Mouse (Mus musculus): ENCODE results near the gene Zfp865. TPM values are rescaled to one million over a fixed set of nuclear protein-coding genes. Genes with fewer than 3 reads are reported as not detected.

The Zfp865 gene
- 1.1 and 4.4 TPM in 2 replicates for polyA plus RNA-seq (2021; fragmentation: Nextera tagmentation)
- long read RNA-seq, experiment 1, transcript Zfp865-203 (1 exons, 3,815 nt), result major isoform, 6 of 7 reads
- long read RNA-seq, experiment 1, partial matches to known transcripts, result 0 of 7 reads
- long read RNA-seq, experiment 1, other reads (novel, unspliced or antisense), result 1 of 7 reads
- long read RNA-seq, experiment 2, result 0 reads

DNA sequence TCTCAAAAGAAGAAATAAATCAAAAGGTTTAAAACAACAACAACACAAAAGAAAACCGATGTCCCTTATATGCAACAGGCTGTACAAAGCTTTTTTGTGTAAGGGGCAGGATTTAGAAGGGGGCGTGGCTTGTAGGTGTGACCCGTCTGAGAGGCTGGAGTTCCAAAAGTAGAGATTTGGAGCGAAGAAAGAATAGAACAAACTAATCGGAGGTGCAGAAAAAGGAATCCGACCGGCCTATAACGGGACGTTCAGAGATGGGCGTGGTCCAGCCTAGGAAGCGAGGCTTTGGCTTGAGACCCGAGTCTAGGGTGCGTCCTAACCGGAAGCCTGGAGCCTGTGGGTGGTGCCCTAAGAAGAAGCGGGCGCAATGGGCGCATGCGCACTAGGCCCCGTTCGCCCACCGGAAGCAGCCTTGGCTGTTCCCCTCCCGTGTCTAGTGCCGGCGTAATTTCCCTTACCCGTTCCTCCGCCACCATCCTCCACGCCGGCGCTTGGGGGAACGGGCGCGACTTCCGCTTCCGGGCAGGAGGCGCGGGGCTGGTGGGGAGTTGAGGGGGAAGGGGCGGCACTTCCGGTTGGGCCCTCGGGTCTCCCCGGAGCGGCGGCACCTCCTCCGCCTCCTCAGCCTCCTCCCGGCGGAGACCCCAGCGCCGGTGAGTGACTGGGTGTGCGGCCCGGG is at the start of gene Zfp865, which contains the start of gene Ccdc106:
TSS of gene Zfp865 (plus strand) at position 377 of the 682 bp plus-strand sequence.
TSS of gene Ccdc106 (plus strand) at position 554 of the 682 bp plus-strand sequence.

DNA sequence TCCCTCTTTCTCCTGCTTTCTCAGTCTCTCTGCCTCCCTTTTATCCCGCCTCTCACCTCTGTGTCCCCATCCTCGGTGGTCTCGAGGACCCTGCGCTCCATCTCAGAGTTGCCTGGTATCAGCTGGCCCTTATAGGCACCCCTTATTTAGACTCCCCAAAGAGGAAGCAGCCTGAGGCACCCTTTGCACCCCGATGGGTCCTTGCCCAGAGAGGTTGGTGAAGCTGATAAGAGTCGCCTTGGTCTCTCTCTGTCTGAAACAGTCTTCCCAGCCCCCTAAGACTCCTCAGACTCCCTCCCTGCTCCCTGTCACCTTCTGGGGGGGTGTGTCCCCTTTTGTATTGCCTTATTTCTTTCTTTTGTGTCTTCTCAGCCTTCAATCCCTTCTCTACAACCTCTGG is 49.1 kb upstream of the Zfp865 start, which contains the start of gene Sbk3:
TSS of gene Sbk3 (minus strand) at position 101 of the 400 bp plus-strand sequence.

GRCm38 (mm10) chr7:4996003-4996895 is 23.9 kb upstream of the Zfp865 start, which contains the start of gene Zfp579:
TSS of gene Zfp579 (minus strand) at chr7:4996158.

DNA sequence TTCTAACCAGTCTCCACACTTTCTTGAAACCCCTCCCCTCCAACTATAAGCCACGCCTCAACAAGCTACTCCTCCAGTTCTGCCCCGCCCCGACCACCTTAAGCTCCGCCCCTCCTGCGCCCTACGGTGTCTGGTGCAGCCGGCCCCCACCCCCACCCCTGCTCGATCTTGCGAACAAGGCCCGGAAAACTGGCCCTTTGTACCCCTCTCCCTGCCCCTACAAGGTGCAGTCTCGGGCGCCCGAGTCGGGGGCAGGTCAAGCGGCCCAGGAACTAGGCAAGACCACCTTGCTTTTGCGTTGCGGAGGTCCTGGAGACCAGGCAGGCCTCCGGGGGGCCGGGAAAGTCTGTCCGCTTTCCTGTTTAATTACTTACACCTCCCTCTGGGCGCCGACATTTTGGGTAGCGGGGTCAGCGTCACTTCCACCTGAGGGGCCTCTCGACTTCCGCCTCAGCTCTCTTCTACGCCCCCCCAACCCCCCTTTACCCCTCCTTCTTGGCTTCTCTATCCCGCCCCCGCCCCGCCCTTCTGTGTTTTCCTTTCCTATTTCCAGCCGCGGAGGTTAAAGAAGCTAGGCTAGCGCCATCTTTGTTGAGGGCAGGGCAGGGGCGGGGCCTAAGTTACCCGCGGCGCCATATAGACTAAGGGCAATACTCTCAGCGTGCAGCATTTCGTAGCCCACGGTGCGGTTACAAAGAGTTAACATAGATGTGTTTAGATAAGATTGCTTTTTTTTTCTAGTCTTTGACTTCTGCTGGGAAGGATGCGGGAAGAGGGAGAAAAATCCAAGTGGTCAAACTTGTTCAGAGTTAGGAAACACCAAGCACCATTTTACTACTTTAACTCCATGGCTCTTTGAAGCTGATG is 5.7 kb upstream of the Zfp865 start, which contains the start of the genes Zfp524 and Fiz1:
TSS of gene Zfp524 (plus strand) at position 165 of the 867 bp plus-strand sequence.
TSS of gene Fiz1 (minus strand) at position 447 of the 867 bp plus-strand sequence.

DNA sequence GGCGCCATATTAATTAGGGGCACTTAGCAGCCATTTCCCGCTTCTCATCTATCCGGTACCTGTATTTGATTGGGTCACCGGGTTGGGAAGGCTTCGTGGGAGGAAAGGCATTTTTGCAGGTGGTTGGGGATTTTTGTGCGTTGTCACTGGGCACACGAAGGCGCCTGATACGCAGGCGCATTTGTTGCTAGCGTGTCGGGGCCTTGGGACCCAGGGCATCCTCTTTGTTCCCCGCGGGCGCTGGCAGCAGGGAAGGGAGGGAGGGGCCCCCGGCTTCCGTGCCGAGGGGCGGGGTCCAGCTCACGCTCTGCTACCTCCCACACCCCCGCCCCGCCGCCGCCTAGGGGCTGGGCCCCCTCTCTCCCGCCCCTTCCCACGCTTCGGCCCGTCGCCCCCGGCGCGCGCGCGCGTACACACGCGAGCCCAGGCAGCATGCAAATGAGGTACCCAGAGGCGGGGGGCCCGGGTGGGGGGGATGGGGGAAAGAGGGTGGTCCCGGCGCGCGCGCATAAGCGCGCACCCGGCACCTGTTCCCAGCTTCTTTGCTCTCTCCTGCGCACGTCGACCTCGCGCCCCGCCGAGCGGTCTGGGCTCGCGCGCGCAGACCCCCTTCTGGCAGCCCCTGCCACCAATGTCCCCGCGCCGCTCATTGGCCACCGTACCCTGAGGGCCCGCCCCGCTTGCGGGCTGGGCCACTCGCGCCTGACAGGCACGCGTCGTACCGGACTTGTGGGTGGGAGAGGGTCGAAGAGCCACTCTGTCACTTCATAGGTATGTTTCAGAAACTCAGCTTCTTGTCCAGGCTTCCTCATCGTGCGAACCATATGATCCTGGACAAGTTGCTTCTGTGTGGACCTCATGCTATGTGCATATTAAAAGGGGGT is 4.8 kb upstream of the Zfp865 start, which contains the start of gene Gm44973:
TSS of gene Gm44973 (plus strand) at position 379 of the 884 bp plus-strand sequence.

DNA sequence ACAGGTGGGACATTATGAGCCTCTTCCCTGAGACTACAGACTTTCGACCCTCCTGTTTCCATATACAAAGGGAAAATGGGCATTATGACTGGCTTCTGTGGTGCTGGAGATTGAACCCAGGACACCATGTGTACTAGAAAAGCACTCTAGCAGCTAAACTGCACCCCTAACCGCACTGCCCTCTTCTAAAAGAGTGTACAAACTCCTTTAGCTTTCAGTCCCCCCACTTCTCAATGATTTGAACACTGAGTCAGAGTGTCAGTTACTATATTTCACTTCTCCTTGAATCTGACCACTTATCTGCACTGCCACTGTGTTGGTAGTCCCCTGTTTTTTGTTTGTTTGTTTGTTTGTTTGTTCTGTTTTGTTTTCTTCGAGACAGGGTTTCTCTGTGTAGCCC is 13.6 kb downstream of the Zfp865 start, which contains the start of gene 4632433K11Rik:
TSS of gene 4632433K11Rik (plus strand) at position 301 of the 400 bp plus-strand sequence.

DNA sequence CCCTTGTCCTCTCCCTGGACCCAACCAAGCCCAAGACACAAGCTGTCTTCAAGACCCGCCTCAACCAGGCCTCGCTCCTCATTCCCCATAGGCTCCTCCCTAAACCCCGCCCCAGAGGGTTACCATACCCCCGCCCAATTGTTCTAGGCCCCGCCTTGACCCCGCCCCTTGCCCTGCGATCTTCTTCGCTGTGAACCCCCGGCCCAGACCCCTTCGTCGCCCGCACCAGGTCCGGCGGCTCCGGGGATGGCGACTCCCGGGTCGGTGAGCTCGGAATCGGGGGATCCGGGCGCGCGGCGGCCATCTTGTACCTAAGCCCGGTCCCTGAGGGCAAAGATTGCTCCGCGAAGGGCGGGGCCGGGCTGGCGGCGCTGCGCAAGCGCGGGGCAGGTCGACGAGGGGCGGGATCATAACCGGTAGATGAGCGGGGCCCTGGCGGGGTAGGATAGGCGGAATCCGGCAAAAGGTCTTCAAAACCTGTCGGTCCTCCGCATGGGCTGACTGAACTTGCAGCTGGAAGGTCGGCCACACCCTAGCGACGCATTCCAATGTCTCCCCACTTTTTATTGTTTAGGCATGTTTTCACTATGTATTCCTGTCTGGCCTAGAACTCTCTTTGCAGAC is 18.0 kb downstream of the Zfp865 start, which contains the start of gene Zfp784:
TSS of gene Zfp784 (minus strand) at position 338 of the 624 bp plus-strand sequence.

DNA sequence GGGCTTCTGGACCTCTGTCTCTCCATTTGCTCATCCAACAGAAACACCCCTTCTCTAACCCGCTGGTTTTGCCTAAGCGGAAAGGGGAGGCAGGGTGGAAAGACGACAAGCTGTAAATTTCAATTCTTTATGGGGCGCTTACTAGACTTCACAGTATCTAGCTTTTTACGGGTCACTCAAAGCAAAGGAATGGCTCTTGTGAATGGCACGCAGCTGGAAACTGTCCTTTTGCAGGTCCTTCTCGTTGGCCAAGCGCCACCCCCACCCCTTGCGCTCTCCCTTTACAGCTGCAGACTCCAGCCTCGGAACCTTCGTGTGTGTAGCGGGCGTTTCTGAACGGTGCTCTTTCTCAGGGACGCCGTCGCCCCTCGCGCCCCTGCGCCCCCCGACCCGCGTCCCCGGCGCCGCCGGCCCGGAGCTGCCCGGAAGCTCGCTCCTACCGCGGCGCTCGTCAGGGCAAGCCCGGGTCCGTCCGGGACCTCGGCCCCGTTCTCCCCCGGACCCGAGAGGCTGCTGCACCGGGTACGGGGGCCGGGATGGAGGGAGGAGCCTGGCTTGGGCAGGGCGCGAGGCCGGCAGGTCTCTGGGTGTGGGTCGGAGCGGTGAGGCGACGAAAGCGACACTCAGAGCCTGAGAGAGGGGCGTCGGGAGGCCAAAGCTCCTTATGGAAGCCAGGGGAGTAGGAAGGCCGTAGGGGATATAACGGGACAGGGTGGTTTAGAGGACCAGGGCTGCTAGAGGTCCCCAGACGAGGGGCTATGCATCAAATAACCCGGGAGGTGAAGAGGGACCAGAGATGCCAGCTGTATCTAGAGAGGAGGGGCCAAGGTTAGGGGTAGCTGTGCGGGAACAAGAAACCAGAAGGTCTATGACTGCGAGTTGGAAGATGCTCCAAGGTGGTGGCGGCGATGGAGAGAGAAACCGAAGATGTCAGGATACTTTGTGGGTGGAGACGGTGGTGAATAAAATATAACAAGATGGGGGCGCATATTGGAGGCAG is 31.3 kb downstream of the Zfp865 start, which contains the start of gene Zfp580:
TSS of gene Zfp580 (plus strand) at position 346 of the 1,000 bp plus-strand sequence.

DNA sequence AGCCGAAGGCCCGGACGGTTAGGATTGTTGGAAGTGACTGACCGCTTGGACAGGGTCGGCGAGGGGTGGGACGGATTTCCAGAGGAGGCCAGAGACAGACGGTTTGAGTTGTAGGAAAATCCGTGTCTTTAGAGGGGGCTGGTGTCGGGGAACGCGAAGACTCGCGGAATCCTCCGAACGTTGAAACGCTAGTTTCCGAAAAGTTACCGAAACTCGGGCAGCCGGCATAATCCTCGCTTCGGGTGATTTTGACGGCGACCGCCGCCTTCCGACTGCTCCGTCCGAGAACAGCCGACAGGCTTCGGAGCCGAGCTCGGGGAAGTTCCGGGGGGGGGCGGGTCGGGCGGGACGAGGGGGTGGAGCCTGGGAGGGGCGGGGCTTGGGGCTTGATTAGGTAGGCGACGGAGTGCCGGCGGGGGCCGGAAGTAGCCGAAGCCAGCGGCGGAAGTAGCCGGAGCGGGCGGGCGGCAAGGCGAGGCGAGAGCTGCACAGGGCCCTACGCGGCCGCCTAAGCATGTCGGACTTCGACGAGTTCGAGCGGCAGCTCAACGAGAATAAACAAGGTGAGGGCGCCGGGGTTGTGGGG is 41.7 kb downstream of the Zfp865 start, which contains the start of gene U2af2:
TSS of gene U2af2 (plus strand) at position 370 of the 586 bp plus-strand sequence.

DNA sequence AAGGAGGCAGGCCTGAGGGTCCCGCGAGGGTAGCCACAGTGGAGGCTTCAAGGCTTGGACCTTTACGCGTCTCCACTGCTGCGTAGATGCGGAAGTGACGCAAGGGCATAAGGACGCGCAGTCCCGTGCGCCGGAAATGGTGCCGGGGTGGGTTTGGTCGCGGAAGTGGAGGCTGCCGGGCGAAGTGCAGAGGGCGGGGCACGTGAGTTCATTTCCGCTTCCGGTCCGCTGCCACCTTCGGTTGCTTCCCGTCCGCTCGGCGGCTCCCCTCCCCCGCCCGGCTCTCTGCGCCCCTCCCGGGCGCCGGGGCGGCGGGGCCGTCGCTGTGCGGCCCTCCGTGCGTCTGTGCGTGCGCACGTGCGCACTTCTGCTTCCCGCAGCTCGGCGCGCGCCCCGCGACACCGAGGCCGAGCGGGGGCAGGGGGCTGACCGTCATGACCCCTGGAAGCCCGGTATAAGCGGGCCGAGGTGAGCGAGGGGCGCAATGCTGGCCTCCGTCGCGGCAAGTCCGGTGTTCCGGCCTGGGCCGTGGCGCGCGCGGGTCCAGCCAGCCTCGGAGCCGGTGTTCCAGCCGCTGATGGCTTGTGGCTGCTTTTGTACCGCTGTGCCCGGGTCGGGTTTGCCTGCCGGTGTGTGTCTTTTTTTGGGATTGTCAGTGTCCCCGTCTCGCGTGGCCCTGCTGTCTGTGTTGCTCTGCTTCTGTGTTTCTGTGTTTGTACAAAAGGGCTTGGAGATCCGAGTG is 60.0 kb downstream of the Zfp865 start, which contains the start of gene Epn1:
TSS of gene Epn1 (plus strand) at position 226 of the 742 bp plus-strand sequence.

Other genes with a start within 250 kb of the Zfp865 start
- not detected in 2 replicates for gene Fam71e2, start 249.1 kb upstream of the Zfp865 start, polyA plus RNA-seq (2021; fragmentation: Nextera tagmentation)
- 0.19 and 0.39 TPM in 2 replicates for gene Il11, start 237.5 kb upstream of the Zfp865 start, polyA plus RNA-seq (2021; fragmentation: Nextera tagmentation)
- not detected in 2 replicates for gene Tmem190, start 237.4 kb upstream of the Zfp865 start, polyA plus RNA-seq (2021; fragmentation: Nextera tagmentation)
- 3.3 and 11.7 TPM in 2 replicates for gene Tmem238, start 230.7 kb upstream of the Zfp865 start, polyA plus RNA-seq (2021; fragmentation: Nextera tagmentation)
- gene Rpl28, start 227.5 kb upstream of the Zfp865 start, polyA plus RNA-seq (2021; fragmentation: Nextera tagmentation), result 1,133 and 1,160 TPM in 2 replicates
- gene Ube2s, start 207.8 kb upstream of the Zfp865 start, polyA plus RNA-seq (2021; fragmentation: Nextera tagmentation), result 17.9 and 212 TPM in 2 replicates
- 11.2 and 11.4 TPM in 2 replicates for gene Shisa7, start 175.7 kb upstream of the Zfp865 start, polyA plus RNA-seq (2021; fragmentation: Nextera tagmentation)
- gene Isoc2b, start 150.1 kb upstream of the Zfp865 start, polyA plus RNA-seq (2021; fragmentation: Nextera tagmentation), result 20.0 and 27.8 TPM in 2 replicates
- 0.45 and 1.3 TPM in 2 replicates for gene Isoc2a, start 143.2 kb upstream of the Zfp865 start, polyA plus RNA-seq (2021; fragmentation: Nextera tagmentation)
- 0.11 and 0.16 TPM in 2 replicates for gene Gm36210, start 113.9 kb upstream of the Zfp865 start, polyA plus RNA-seq (2021; fragmentation: Nextera tagmentation)
- 0.69 and 2.7 TPM in 2 replicates for gene Zfp628, start 105.2 kb upstream of the Zfp865 start, polyA plus RNA-seq (2021; fragmentation: Nextera tagmentation)
- gene Nat14, start 98.3 kb upstream of the Zfp865 start, polyA plus RNA-seq (2021; fragmentation: Nextera tagmentation), result 115 and 129 TPM in 2 replicates
- gene Ssc5d, start 94.6 kb upstream of the Zfp865 start, polyA plus RNA-seq (2021; fragmentation: Nextera tagmentation), result 0.10 and 0.19 TPM in 2 replicates
- 0.28 and 0.50 TPM in 2 replicates for gene Sbk2, start 56.0 kb upstream of the Zfp865 start, polyA plus RNA-seq (2021; fragmentation: Nextera tagmentation)
- gene Sbk3, start 49.2 kb upstream of the Zfp865 start, polyA plus RNA-seq (2021; fragmentation: Nextera tagmentation), result 0.23 TPM in 2 replicates
- 5.1 and 11.4 TPM in 2 replicates for gene Zfp579, start 24.2 kb upstream of the Zfp865 start, polyA plus RNA-seq (2021; fragmentation: Nextera tagmentation)
- gene Zfp524, start 6.0 kb upstream of the Zfp865 start, polyA plus RNA-seq (2021; fragmentation: Nextera tagmentation), result 10.9 and 14.7 TPM in 2 replicates
- gene Fiz1, start 5.7 kb upstream of the Zfp865 start, polyA plus RNA-seq (2021; fragmentation: Nextera tagmentation), result 12.1 and 13.9 TPM in 2 replicates
- not detected in 2 replicates for gene Gm44973, start 4.9 kb upstream of the Zfp865 start, polyA plus RNA-seq (2021; fragmentation: Nextera tagmentation)
- gene Ccdc106, start 177 bp downstream of the Zfp865 start, polyA plus RNA-seq (2021; fragmentation: Nextera tagmentation), result 55.0 and 60.1 TPM in 2 replicates
- gene 4632433K11Rik, start 13.7 kb downstream of the Zfp865 start, polyA plus RNA-seq (2021; fragmentation: Nextera tagmentation), result not detected in 2 replicates
- gene Zfp784, start 18.1 kb downstream of the Zfp865 start, polyA plus RNA-seq (2021; fragmentation: Nextera tagmentation), result 3.0 and 3.3 TPM in 2 replicates
- gene Zfp580, start 31.2 kb downstream of the Zfp865 start, polyA plus RNA-seq (2021; fragmentation: Nextera tagmentation), result 4.9 and 24.0 TPM in 2 replicates
- gene U2af2, start 41.8 kb downstream of the Zfp865 start, polyA plus RNA-seq (2021; fragmentation: Nextera tagmentation), result 5.8 and 18.1 TPM in 2 replicates
- 52.2 and 182 TPM in 2 replicates for gene Epn1, start 59.9 kb downstream of the Zfp865 start, polyA plus RNA-seq (2021; fragmentation: Nextera tagmentation)
- gene Rfpl4, start 96.6 kb downstream of the Zfp865 start, polyA plus RNA-seq (2021; fragmentation: Nextera tagmentation), result not detected in 2 replicates
- 0.59 and 0.75 TPM in 2 replicates for gene Rasl2-9, start 105.6 kb downstream of the Zfp865 start, polyA plus RNA-seq (2021; fragmentation: Nextera tagmentation)
- 0.01 TPM in 1 of 2 replicates, not detected in the other for gene Vmn1r55, start 129.3 kb downstream of the Zfp865 start, polyA plus RNA-seq (2021; fragmentation: Nextera tagmentation)
- not detected in 2 replicates for gene Vmn1r56, start 176.4 kb downstream of the Zfp865 start, polyA plus RNA-seq (2021; fragmentation: Nextera tagmentation)
- gene Vmn1r57, start 198.1 kb downstream of the Zfp865 start, polyA plus RNA-seq (2021; fragmentation: Nextera tagmentation), result not detected in 2 replicates